Mouse (Mus musculus): ENCODE measurements at regions not wholly inside any gene's neighbourhood (a gene's known extent, or its start where the extent isn't known, plus 50 kb on each side); places are given as distances from the start of the nearest gene placed in this dataset.

- TF ChIP-seq CTCF (conservative IDR thresholded peaks at IDR 0.05; ENCODE audit: insufficient read depth, insufficient read length, low read depth, low read length), result no peak
- no peak for TF ChIP-seq POLR2A (IDR thresholded peaks at IDR 0.05; ENCODE audit: low read depth, low read length)
Measured at GRCm38 (mm10) chr8:95974231-95974630, 85.9 kb upstream of the Got2 start.
